Mouse (Mus musculus) ovary, adult 10 weeks (tissue): ENCODE results near the gene Olfr1016. TPM values are rescaled to one million over a fixed set of nuclear protein-coding genes. Genes with fewer than 3 reads are reported as not detected.

Experiments
- polyA plus RNA-seq: library from polyadenylated mRNA; stranded (reverse); fragments of 350-450 nt; fragmentation: Illumina TruSeq; extraction: RNeasy Lipid Tissue Mini Kit (QIAGEN cat#74804); gene quantifications from one replicate; pipeline ENCODE4 v1.2.3, GENCODE M21; 2014

The Olfr1016 gene
- not detected for polyA plus RNA-seq

DNA sequence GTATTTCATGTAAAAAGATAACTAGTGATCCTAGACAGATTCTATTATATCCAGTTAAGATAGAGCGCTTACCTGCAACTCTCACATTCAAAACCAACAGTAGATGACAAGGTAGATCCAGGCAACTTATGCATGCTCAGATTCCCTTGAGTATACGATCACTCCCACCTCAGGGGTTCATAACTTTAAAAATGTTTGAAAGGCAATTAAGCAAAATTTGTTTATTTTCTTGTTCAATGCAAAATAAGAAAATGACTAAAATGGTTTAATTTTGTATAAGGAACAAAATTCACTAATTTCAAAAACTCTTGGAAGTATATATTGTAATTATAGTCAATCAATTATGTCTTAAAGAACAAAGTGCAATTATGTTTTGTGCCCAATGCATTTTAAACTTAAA is at the start of gene Olfr1016:
Gene Olfr1016, minus strand, starts transcription at position 101 of the 400 bp plus-strand sequence.

DNA sequence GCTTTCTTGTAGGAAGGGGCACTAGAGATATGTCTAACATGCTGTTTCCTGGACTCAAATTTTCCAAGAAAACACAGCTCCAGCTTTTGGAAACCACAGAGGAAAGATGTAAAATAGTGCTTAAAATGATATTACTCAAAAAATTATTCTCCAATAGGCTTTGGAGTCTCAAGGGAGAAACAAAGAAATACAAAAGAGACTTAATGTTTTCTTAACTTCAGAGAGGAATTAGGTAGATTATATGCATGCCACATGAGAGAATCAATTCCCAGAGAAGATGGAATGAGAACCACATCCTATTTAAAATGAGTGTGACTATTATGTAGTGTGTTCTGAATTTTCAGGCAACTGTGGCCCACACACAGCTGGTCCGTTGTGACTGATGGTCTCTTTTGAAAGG is 44.4 kb upstream of the Olfr1016 start, which contains the start of gene Olfr1020:
Gene Olfr1020, plus strand, starts transcription at position 301 of the 400 bp plus-strand sequence.

DNA sequence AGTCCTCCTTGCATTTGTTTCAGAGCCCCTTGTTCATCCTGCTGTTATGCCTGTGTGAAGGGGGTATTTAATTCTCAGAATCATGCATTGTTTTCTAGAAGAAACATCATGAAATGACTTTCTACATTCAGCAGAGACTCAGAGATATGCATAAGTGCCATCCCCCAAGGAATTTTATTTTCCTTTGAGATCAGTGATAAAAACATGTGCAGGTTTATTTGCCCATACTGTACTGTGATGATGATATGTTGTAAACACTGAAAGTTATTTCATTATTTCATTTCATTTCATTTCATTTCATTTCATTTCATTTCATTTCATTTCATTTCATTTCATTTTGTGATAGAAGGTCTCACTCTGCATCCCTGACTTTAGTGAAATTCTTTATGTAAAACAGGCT is 43.0 kb upstream of the Olfr1016 start, which contains the start of gene Olfr1019:
Gene Olfr1019, minus strand, starts transcription at position 101 of the 400 bp plus-strand sequence.

DNA sequence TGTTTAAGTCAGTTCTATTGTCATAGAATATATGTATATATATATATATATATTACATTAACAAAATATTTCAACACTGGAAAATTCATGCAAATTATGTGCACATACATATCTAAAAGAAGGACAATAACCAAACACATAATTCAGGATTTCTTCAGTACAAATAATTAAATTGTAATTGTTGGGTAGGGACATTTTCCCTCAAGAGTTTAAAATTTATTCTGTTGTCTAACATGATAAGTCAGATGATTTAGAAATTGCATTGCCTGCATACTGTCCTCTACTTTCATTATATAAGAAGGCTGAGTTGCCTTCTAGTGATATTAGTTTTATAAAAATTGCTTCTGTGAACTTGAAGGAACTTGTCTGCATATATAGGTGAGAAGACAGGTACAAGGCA is 15.8 kb upstream of the Olfr1016 start, which contains the start of gene Olfr1018:
Gene Olfr1018, plus strand, starts transcription at position 301 of the 400 bp plus-strand sequence.

GRCm38 (mm10) chr2:85781717-85782116 is 20.6 kb downstream of the Olfr1016 start, which contains the start of gene Olfr1015:
Olfr1015 (plus strand) TSS chr2:85782017.

GRCm38 (mm10) chr2:85772413-85772812 is 29.9 kb downstream of the Olfr1016 start, which contains the start of gene Olfr1014:
Olfr1014 (plus strand) TSS chr2:85772713.

GRCm38 (mm10) chr2:85766798-85767197 is 35.5 kb downstream of the Olfr1016 start, which contains the start of gene Olfr1013:
Olfr1013 (plus strand) TSS chr2:85767098.

GRCm38 (mm10) chr2:85762666-85763065 is 39.7 kb downstream of the Olfr1016 start, which contains the start of gene Olfr1012:
Olfr1012 (minus strand) TSS chr2:85762766.

Other genes starting within 250 kb of the Olfr1016 start
- not detected for gene Olfr996, start 223.3 kb downstream of the Olfr1016 start, polyA plus RNA-seq
- not detected for gene Olfr998, start 213.6 kb downstream of the Olfr1016 start, polyA plus RNA-seq
- not detected for gene Olfr1000, start 190.6 kb downstream of the Olfr1016 start, polyA plus RNA-seq
- gene Olfr1002, start 151.8 kb downstream of the Olfr1016 start, polyA plus RNA-seq = not detected
- gene Olfr154, start 138.1 kb downstream of the Olfr1016 start, polyA plus RNA-seq = not detected
- gene Olfr1006, start 123.8 kb downstream of the Olfr1016 start, polyA plus RNA-seq = not detected
- gene Olfr1008, start 113.1 kb downstream of the Olfr1016 start, polyA plus RNA-seq = not detected
- not detected for gene Olfr1009, start 87.1 kb downstream of the Olfr1016 start, polyA plus RNA-seq
- not detected for gene Olfr1012, start 39.8 kb downstream of the Olfr1016 start, polyA plus RNA-seq
- gene Olfr1013, start 35.4 kb downstream of the Olfr1016 start, polyA plus RNA-seq = not detected
- gene Olfr1014, start 29.8 kb downstream of the Olfr1016 start, polyA plus RNA-seq = not detected
- not detected for gene Olfr1015, start 20.5 kb downstream of the Olfr1016 start, polyA plus RNA-seq
- gene Olfr1018, start 15.9 kb upstream of the Olfr1016 start, polyA plus RNA-seq = not detected
- gene Olfr1019, start 42.9 kb upstream of the Olfr1016 start, polyA plus RNA-seq = not detected
- gene Olfr1020, start 44.5 kb upstream of the Olfr1016 start, polyA plus RNA-seq = not detected
- gene Olfr1022, start 66.0 kb upstream of the Olfr1016 start, polyA plus RNA-seq = not detected
- gene Olfr1023, start 83.1 kb upstream of the Olfr1016 start, polyA plus RNA-seq = not detected
- gene Olfr1024, start 102.5 kb upstream of the Olfr1016 start, polyA plus RNA-seq = not detected
- gene Olfr1025-ps1, start 112.6 kb upstream of the Olfr1016 start, polyA plus RNA-seq = not detected
- not detected for gene Olfr1026, start 119.0 kb upstream of the Olfr1016 start, polyA plus RNA-seq
- not detected for gene Olfr1028, start 147.9 kb upstream of the Olfr1016 start, polyA plus RNA-seq
- 0.34 TPM for gene Olfr1029, start 171.4 kb upstream of the Olfr1016 start, polyA plus RNA-seq
- gene Olfr1030, start 176.7 kb upstream of the Olfr1016 start, polyA plus RNA-seq = not detected
- not detected for gene Olfr1031, start 187.8 kb upstream of the Olfr1016 start, polyA plus RNA-seq
- not detected for gene Olfr1032, start 203.0 kb upstream of the Olfr1016 start, polyA plus RNA-seq
- gene Olfr1033, start 218.1 kb upstream of the Olfr1016 start, polyA plus RNA-seq = 26.2 TPM
- gene Olfr1034, start 243.3 kb upstream of the Olfr1016 start, polyA plus RNA-seq = 4.1 TPM